Mouse (Mus musculus) liver, embryonic 14.5 days (tissue): ENCODE data around the gene Ptafr. TPM values are rescaled to one million over a fixed set of nuclear protein-coding genes. Genes with fewer than 3 reads are reported as not detected.

Source experiments
- ATAC-seq: fragments of 200-750 bp; cut with Nextera tagmentation; 2 replicates; pipeline ENCODE4 v1.8.0; 2017; ENCODE audit warnings: moderate number of reproducible peaks, mild to moderate bottlenecking, moderate library complexity; ENCODE audit not compliant: insufficient read depth
- DNase-seq, 3 experiments: peaks; one replicate each; pipeline ENCODE4 v3.0.0-alpha.2; 2012 to 2013; ENCODE audit warnings: low read depth in 3 of 3, low spot score in 3 of 3
- H3K27ac ChIP-seq: fragments of 300-500 bp; sonication (generic); 2 replicates; pipeline ENCODE4 v1.5.1; 2014; ENCODE audit warnings: moderate library complexity, mild to moderate bottlenecking, control low read depth, inconsistent platforms
- H3K27me3 ChIP-seq: fragments of 300-500 bp; sonication (generic); 2 replicates; pipeline ENCODE4 v1.6.1; 2014; ENCODE audit warnings: mild to moderate bottlenecking, low read length, moderate library complexity; ENCODE audit not compliant: control insufficient read depth, insufficient read depth
- H3K36me3 ChIP-seq: fragments of 300-500 bp; sonication (generic); replicated peaks from 2 replicates; pipeline ENCODE4 v1.6.1; 2014; ENCODE audit warnings: low read depth; ENCODE audit not compliant: control insufficient read depth, insufficient read depth
- H3K4me1 ChIP-seq, 2 experiments: fragments of 200-500 bp in 1 of 2; fragments of 300-500 bp in 1 of 2; sonication (generic) in 1 of 2; replicated peaks; 2 replicates each; pipeline ENCODE4 v1.6.1; 2012 to 2014; ENCODE audit warnings: antibody characterized with exemption in 1 of 2, inconsistent platforms in 1 of 2, low read length in 1 of 2; ENCODE audit not compliant: control insufficient read depth in 2 of 2, insufficient read depth in 2 of 2
- H3K4me2 ChIP-seq: fragments of 300-500 bp; sonication (generic); 2 replicates; pipeline ENCODE4 v1.6.1; 2014; ENCODE audit warnings: low read depth, mild to moderate bottlenecking, control low read depth, moderate library complexity
- H3K4me3 ChIP-seq, 2 experiments: fragments of 200-500 bp in 1 of 2; fragments of 300-500 bp in 1 of 2; sonication (generic) in 1 of 2; 2 replicates each; pipeline ENCODE4 v1.5.1; 2012 to 2014; ENCODE audit warnings: low read depth in 2 of 2, low read length in 2 of 2, mild to moderate bottlenecking in 2 of 2, control low read depth in 1 of 2, inconsistent platforms in 1 of 2, moderate library complexity in 1 of 2; ENCODE audit not compliant: insufficient read depth in 1 of 2
- H3K9ac ChIP-seq: fragments of 300-500 bp; sonication (generic); replicated peaks from 2 replicates; pipeline ENCODE4 v1.6.1; 2014; ENCODE audit warnings: mild to moderate bottlenecking, control low read depth, moderate library complexity
- H3K9me3 ChIP-seq: fragments of 300-500 bp; sonication (generic); 2 replicates; pipeline ENCODE4 v1.6.1; 2016; ENCODE audit warnings: low read length, mixed read lengths; ENCODE audit not compliant: control insufficient read depth
- CTCF ChIP-seq: IDR thresholded peaks from 2 replicates; pipeline ENCODE4 v1.5.1; 2016; ENCODE audit warnings: antibody characterized with exemption, low read depth, control low read depth
- EP300 ChIP-seq: IDR thresholded peaks from 2 replicates; pipeline ENCODE4 v1.6.1; 2016; ENCODE audit warnings: antibody characterized with exemption, low read depth
- WGBS: fragments of 180-500 bp; shearing (Covaris S2); extraction: QIAGEN DNeasy Blood & Tissue Kit; methylation state at CpG from one replicate; pipeline ENCODE4 v1.1.7; 2014; ENCODE audit not compliant: insufficient replicate concordance; 5-methylcytosine and 5-hydroxymethylcytosine counted together
- polyA plus RNA-seq, 2 experiments: library from polyadenylated mRNA; depleted of rRNA in 1 of 2; stranded (reverse) in 1 of 2; unstranded in 1 of 2; fragments of >200 nt; fragmentation: Nextera tagmentation in 1 of 2; extraction: Ambion mirVana in 1 of 2; gene quantifications; 2 replicates each; pipeline versions ENCODE4 v1.2.1 to v1.2.3; 2012 to 2014

The Ptafr gene
- polyA plus RNA-seq, 2 experiments, result 0.25 to 0.61 TPM

DNA sequence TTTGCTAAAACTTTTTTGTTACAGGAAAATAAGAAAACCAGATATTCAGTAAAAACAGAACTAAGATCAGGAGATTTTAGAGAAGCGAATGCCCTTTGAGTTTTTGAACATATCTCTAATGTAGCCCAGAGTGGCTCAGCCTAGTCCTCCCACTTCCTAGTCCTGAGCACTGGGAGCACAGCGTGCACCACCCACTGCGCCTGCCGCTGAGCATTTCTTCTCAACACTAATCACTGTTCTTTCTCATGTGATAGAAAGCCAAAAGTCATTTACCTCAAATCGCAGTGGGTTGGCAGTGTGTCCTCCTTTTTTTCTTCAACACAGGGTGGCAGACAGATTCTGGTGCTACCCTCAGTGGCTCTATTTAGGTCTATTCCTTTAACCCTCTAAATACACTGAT lies 24.4 kb upstream of the Ptafr start:
- WGBS, result 83% methylated on average over 5 of the region's 5 CpGs
- ATAC-seq (no peak), DNase-seq (no peak)
- Histone ChIP-seq H3K27me3 (no peaks in the 10 kb centered on the region), H3K4me3 (no peak overlapping the region), H3K4me1 (peaks cover 9 to 15% of the 10 kb centered on the region in 2 experiments), H3K36me3 (peaks cover 65% of the 10 kb centered on the region), H3K27ac (no peak overlapping the region), H3K9ac (no peak overlapping the region), H3K4me2 (no peak overlapping the region), H3K9me3 (no peaks in the 10 kb centered on the region)
- no peak for TF ChIP-seq EP300

DNA sequence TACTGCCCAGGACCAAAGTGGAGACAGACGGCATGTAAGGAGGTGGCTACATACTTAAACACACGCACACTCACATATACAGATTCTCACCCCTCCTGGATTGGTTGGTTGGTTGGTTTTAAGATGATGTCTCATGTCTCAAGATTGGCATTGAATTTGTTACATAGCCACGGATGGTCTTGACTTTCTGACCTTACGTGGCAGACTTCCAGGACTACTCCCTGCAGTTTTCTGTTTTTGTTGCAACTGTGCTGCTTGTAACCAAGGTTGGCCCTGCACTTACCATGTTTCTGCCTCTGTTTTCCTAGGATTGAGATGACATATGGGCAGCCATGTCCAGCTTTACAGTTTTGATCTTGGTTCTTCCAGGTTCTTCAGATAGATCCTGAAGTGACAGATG lies 22.5 kb upstream of the Ptafr start:
- no peak for TF ChIP-seq CTCF
- TF ChIP-seq EP300, result no peak
- DNase-seq (no peak), ATAC-seq (no peak)
- H3K27me3 ChIP-seq, result no peaks in the 10 kb centered on the region
- no peak overlapping the region for H3K9ac ChIP-seq
- WGBS, result 90% methylated on average over 4 of the region's 4 CpGs
- H3K27ac ChIP-seq, result no peak overlapping the region; the same call in 1 of the 2 replicates
- H3K4me3 ChIP-seq, result no peak overlapping the region
- H3K36me3 ChIP-seq, result peaks cover 81% of the 10 kb centered on the region
- H3K9me3 ChIP-seq, result no peaks in the 10 kb centered on the region
- peaks cover 4 to 8% of the 10 kb centered on the region in 2 experiments; a peak in 3 of 4 replicates for H3K4me1 ChIP-seq
- H3K4me2 ChIP-seq, result no peak overlapping the region

DNA sequence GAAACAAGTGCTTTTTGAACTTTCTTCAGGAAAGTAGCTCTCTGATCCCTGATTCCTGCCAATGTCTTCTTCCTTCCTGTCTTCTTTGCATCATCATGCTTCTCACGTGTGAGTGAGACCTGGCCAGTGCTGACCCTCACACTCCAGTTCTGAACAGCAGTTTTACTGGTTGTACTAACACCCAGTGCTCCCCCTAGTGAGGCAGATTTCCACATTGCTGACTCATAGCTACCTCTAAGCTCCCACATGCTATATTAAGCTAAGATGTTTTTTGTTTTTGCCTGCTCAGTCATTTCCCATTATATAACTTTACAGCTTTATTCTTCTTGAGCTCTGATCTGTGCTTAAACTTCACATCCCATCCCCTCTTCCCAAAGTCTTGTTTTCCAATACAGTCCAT lies 21.1 kb upstream of the Ptafr start:
- H3K9ac ChIP-seq, result no peak overlapping the region
- peaks cover 91% of the 10 kb centered on the region for H3K36me3 ChIP-seq
- H3K27me3 ChIP-seq, result no peaks in the 10 kb centered on the region
- no peak for TF ChIP-seq EP300
- TF ChIP-seq CTCF, result peak; percentile 37; the same call in 1 of the 2 replicates
- H3K4me3 ChIP-seq, result no peak overlapping the region
- H3K4me2 ChIP-seq, result no peak overlapping the region
- no peaks in the 10 kb centered on the region; a peak in 1 of 4 replicates for H3K4me1 ChIP-seq
- DNase-seq (no peak), ATAC-seq (no peak)
- no peak overlapping the region; the same call in 1 of the 2 replicates for H3K27ac ChIP-seq
- WGBS, result 36% methylated on average over 1 of the region's 1 CpGs
- H3K9me3 ChIP-seq, result no peaks in the 10 kb centered on the region

DNA sequence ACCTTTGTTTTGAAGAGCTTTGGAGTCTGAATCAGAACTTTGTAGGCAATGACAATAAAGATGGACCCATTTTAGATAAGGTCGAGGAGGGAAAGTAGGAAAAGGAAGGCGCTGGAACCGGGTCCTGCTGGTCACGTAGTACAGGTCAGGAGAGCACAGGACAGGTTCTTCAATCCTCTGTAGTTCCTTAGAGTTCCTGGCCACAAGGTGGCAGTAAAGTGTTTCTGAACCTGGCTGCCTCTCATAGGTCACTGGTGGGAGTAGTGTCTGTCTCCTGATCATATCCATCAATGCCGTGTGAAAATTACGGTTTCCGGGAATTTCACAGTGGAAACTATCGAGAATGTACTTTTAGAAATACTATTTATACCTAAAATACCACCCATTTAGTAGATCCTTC lies 18.0 kb upstream of the Ptafr start:
- Histone ChIP-seq H3K27me3 (no peaks in the 10 kb centered on the region), H3K4me2 (no peak overlapping the region), H3K9ac (no peak overlapping the region), H3K4me1 (no peaks in the 10 kb centered on the region), H3K4me3 (no peak overlapping the region), H3K36me3 (peaks cover 88% of the 10 kb centered on the region), H3K9me3 (no peaks in the 10 kb centered on the region), H3K27ac (no peak overlapping the region)
- ATAC-seq, result peak; percentile 71
- WGBS, result 38% methylated on average over 8 of the region's 8 CpGs
- DNase-seq, result no peak
- no peak for TF ChIP-seq EP300
- TF ChIP-seq CTCF, result peak; percentile 85

DNA sequence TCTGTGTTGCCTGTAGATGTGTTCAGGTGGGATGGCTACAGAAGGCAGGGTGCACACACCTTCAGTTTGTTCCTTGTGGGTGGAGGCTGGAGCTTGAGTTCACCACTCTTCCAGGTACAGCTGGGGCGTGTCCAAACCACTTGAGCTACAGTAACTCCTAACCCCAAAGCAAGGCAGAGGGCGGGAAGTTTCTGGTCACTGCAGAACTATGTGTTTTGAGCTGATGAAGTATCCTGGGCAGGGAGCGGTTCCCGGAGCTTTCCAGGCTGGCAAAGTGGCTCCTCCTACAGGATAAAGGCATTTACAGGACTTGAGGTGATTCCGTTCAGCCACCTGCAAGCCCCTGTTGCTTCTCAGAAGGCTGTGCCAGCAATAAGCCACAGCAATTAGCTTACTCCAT lies 9.6 kb upstream of the Ptafr start:
- ATAC-seq (no peak), DNase-seq (no peak)
- H3K27ac ChIP-seq, result no peak overlapping the region
- H3K4me1 ChIP-seq, result 0 out of 4 replicates have a peak, but pooled peaks cover 0 to 2% of the 10 kb centered on the region in 2 experiments
- no peaks in the 10 kb centered on the region for H3K9me3 ChIP-seq
- H3K4me3 ChIP-seq, result no peak overlapping the region
- WGBS, result 72% methylated on average over 5 of the region's 5 CpGs
- TF ChIP-seq EP300, result no peak
- no peak for TF ChIP-seq CTCF
- no peak overlapping the region for H3K4me2 ChIP-seq
- H3K36me3 ChIP-seq, result peaks cover 41% of the 10 kb centered on the region
- no peaks in the 10 kb centered on the region for H3K27me3 ChIP-seq
- no peak overlapping the region for H3K9ac ChIP-seq
